In the genomic region with DNA sequence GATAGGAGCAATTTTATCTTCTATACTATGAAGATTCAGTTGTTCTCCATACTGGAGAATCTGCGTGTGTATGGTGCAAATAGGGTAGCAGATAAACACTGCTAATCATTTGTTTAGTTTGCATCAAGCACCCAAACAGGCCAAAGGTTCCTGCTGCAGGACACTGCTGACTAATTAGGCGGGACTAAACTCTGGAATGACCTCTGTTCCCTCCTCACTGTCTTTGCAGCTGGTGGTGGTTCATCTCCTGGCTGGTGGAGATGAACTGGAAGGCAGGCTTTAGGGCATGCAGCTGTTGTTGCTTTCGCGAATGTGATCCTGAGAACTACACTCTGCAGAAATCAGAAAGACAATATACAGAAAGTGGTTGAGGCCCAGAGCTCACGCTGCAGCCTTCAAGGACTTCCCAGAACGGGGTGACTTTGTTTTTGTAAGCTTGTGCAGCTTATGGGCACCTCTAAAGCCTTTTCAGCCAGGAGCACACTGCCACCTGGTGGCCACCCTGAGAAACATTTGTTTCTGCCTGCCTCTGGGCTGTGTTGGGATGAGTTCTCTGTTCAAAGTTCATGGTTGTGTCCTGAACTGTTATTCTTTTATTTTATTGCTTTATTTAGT, we compare ENCODE assay signal across 11 mouse cellular contexts. TPM values are rescaled to one million over a fixed set of nuclear protein-coding genes. Genes with fewer than 3 reads are reported as not detected.
DNase-seq lines count a peak whose midpoint lies in the region; ATAC-seq and TF ChIP-seq lines count a peak whose summit lies in the region.
"Not testable (repeated sequence)": the region's sequence is repeated elsewhere in the genome, so short reads cannot be mapped to it uniquely, and the experiment has no call there.
"Had no signal": no experiment of that assay in that cellular context is flagged by ENCODE, and none has a peak within 500 bp of the region (broad histone marks: within the 10 kb centered on the region; RNA-seq: fewer than 3 reads in every experiment).

No protein-coding gene starts in this region.

- H3K4me2 ChIP-seq in forebrain, postnatal 0 days (ENCODE audit: low read depth); intestine, embryonic 16.5 days (ENCODE audit: low read depth, low read length); limb, embryonic 12.5 days: not testable (repeated sequence)

- not testable (repeated sequence) for H3K4me3 ChIP-seq in forebrain, postnatal 0 days (ENCODE audit: low read depth, low read length); intestine, embryonic 16.5 days (ENCODE audit: low read length); limb, embryonic 12.5 days (replicated peaks); midbrain, embryonic 10.5 days

- H3K27ac ChIP-seq in forebrain, postnatal 0 days (ENCODE audit: low read depth, low read length); intestine, embryonic 16.5 days (ENCODE audit: low read length); limb, embryonic 12.5 days; midbrain, embryonic 10.5 days (replicated peaks): not testable (repeated sequence)

- H3K4me1 ChIP-seq in forebrain, postnatal 0 days (ENCODE audit: insufficient read depth); intestine, embryonic 16.5 days (ENCODE audit: control insufficient read depth, insufficient read depth, low read length); limb, embryonic 12.5 days (replicated peaks); midbrain, embryonic 10.5 days: not testable (repeated sequence)

- ATAC-seq in forebrain, postnatal 0 days = peak; percentile 48; the same call in 1 of the 2 replicates
- peak; percentile 58; the same call in 1 of the 2 replicates for ATAC-seq in intestine, embryonic 16.5 days
- ATAC-seq in limb, embryonic 12.5 days (ENCODE audit: insufficient number of reproducible peaks, insufficient read depth, low FRiP score, low TSS enrichment, low read depth) = 0 out of 2 replicates have a peak, but pooled peaks have one; percentile 60

- DNase-seq in ZHBTc4 (ENCODE audit: low read depth, low spot score) = peak; percentile 63
- peak; percentile 38 to 53 for DNase-seq in cerebellum, postnatal 14 days
- peak; percentile 64 for DNase-seq in forebrain, postnatal 0 days
- peak; percentile 52 for DNase-seq in midbrain, embryonic 10.5 days (ENCODE audit: low spot score)
- DNase-seq in right cerebral cortex, postnatal 4 days = peak; percentile 48

- H3K9me3 ChIP-seq in forebrain, postnatal 0 days (ENCODE audit: low read length); intestine, embryonic 16.5 days (ENCODE audit: control insufficient read depth, low read length); limb, embryonic 12.5 days; midbrain, embryonic 10.5 days (replicated peaks): not testable (repeated sequence)

- H3K9ac ChIP-seq in forebrain, postnatal 0 days; intestine, embryonic 16.5 days (ENCODE audit: low read depth, low read length); limb, embryonic 12.5 days (replicated peaks): not testable (repeated sequence)

- H3K27me3 ChIP-seq in forebrain, postnatal 0 days (ENCODE audit: insufficient read depth, low read length) = not testable (repeated sequence)
- H3K27me3 ChIP-seq in intestine, embryonic 16.5 days (replicated peaks; ENCODE audit: control insufficient read depth, insufficient read depth, low read length) = peaks cover 11% of the 10 kb centered on the region; the same call in 1 of the 2 replicates
- peaks cover 49% of the 10 kb centered on the region for H3K27me3 ChIP-seq in limb, embryonic 12.5 days
- H3K27me3 ChIP-seq in midbrain, embryonic 10.5 days (ENCODE audit: low read depth, poor library complexity, severe bottlenecking) = peaks cover 39% of the 10 kb centered on the region

- TF ChIP-seq CTCF in forebrain, postnatal 0 days (IDR thresholded peaks at IDR 0.05; ENCODE audit: low read depth) = peak; percentile 69

- not testable (repeated sequence) for H3K36me3 ChIP-seq in forebrain, postnatal 0 days (ENCODE audit: insufficient read depth); intestine, embryonic 16.5 days (ENCODE audit: control insufficient read depth, insufficient read depth, low read length); limb, embryonic 12.5 days; midbrain, embryonic 10.5 days

- WGBS in forebrain, postnatal 0 days = 20% methylated on average over 6 of the region's 6 CpGs
- 18% methylated on average over 6 of the region's 6 CpGs for WGBS in intestine, embryonic 16.5 days
- WGBS in limb, embryonic 12.5 days = 16% methylated on average over 6 of the region's 6 CpGs
- 22% methylated on average over 6 of the region's 6 CpGs for WGBS in midbrain, embryonic 10.5 days

RNA-seq across cellular contexts. Expression of gene Gm19684, which starts 7.4 kb away (rescaled TPM):
- not detected in 2 replicates for total RNA-seq in forebrain, postnatal 0 days (2014; rRNA removed)
- polyA plus RNA-seq in forebrain, postnatal 0 days (2015; fragmentation: Nextera tagmentation; extraction: Ambion mirVana) = not detected in 2 replicates
- polyA plus RNA-seq in intestine, embryonic 16.5 days (2015; fragmentation: Nextera tagmentation; extraction: Ambion mirVana) = 0.29 and 0.36 TPM in 2 replicates
- not detected in 2 replicates for polyA plus RNA-seq in limb, embryonic 12.5 days (2016; fragmentation: Nextera tagmentation; extraction: Ambion mirVana)
- polyA plus RNA-seq in midbrain, embryonic 10.5 days (2016; fragmentation: Nextera tagmentation; extraction: Ambion mirVana) = not detected in 2 replicates
- total RNA-seq: layer of hippocampus, adult 18-20 months had no signal
- polyA plus RNA-seq: midbrain, embryonic 12.5 days; stomach, embryonic 15.5 days had no signal

RNA-seq across cellular contexts. Expression of gene Gm7030, which starts 15.1 kb away (rescaled TPM):
- total RNA-seq in forebrain, postnatal 0 days (2014; rRNA removed) = not detected in 2 replicates
- not detected in 2 replicates for polyA plus RNA-seq in forebrain, postnatal 0 days (2015; fragmentation: Nextera tagmentation; extraction: Ambion mirVana)
- 1.4 and 2.1 TPM in 2 replicates for polyA plus RNA-seq in intestine, embryonic 16.5 days (2015; fragmentation: Nextera tagmentation; extraction: Ambion mirVana)
- polyA plus RNA-seq in limb, embryonic 12.5 days (2016; fragmentation: Nextera tagmentation; extraction: Ambion mirVana) = not detected in 2 replicates
- polyA plus RNA-seq in midbrain, embryonic 10.5 days (2016; fragmentation: Nextera tagmentation; extraction: Ambion mirVana) = not detected in 2 replicates
- total RNA-seq: layer of hippocampus, adult 18-20 months had no signal
- polyA plus RNA-seq: gonadal fat pad, adult 2 months; midbrain, embryonic 12.5 days; stomach, embryonic 15.5 days had no signal

RNA-seq across cellular contexts. Expression of gene Gm8909, which starts 54.3 kb away (rescaled TPM):
- not detected in 2 replicates for total RNA-seq in forebrain, postnatal 0 days (2014; rRNA removed)
- polyA plus RNA-seq in forebrain, postnatal 0 days (2015; fragmentation: Nextera tagmentation; extraction: Ambion mirVana) = not detected in 2 replicates
- polyA plus RNA-seq in intestine, embryonic 16.5 days (2015; fragmentation: Nextera tagmentation; extraction: Ambion mirVana) = 1.9 and 3.5 TPM in 2 replicates
- not detected in 2 replicates for polyA plus RNA-seq in limb, embryonic 12.5 days (2016; fragmentation: Nextera tagmentation; extraction: Ambion mirVana)
- polyA plus RNA-seq in midbrain, embryonic 10.5 days (2016; fragmentation: Nextera tagmentation; extraction: Ambion mirVana) = 0.22 TPM in 1 of 2 replicates, not detected in the other
- total RNA-seq: layer of hippocampus, adult 18-20 months had no signal
- polyA plus RNA-seq: midbrain, embryonic 12.5 days had no signal

RNA-seq across cellular contexts. Expression of gene Gm11127, which starts 55.9 kb away (rescaled TPM):
- 0.15 TPM in 1 of 2 replicates, not detected in the other for total RNA-seq in forebrain, postnatal 0 days (2014; rRNA removed)
- not detected in 2 replicates for polyA plus RNA-seq in forebrain, postnatal 0 days (2015; fragmentation: Nextera tagmentation; extraction: Ambion mirVana)
- polyA plus RNA-seq in intestine, embryonic 16.5 days (2015; fragmentation: Nextera tagmentation; extraction: Ambion mirVana) = 7.2 and 11.9 TPM in 2 replicates
- polyA plus RNA-seq in limb, embryonic 12.5 days (2016; fragmentation: Nextera tagmentation; extraction: Ambion mirVana) = not detected in 2 replicates
- polyA plus RNA-seq in midbrain, embryonic 10.5 days (2016; fragmentation: Nextera tagmentation; extraction: Ambion mirVana) = not detected in 2 replicates
- polyA plus RNA-seq: midbrain, embryonic 12.5 days had no signal
